Comparison of ENCODE assay signal across 7 mouse cellular contexts in the genomic region with DNA sequence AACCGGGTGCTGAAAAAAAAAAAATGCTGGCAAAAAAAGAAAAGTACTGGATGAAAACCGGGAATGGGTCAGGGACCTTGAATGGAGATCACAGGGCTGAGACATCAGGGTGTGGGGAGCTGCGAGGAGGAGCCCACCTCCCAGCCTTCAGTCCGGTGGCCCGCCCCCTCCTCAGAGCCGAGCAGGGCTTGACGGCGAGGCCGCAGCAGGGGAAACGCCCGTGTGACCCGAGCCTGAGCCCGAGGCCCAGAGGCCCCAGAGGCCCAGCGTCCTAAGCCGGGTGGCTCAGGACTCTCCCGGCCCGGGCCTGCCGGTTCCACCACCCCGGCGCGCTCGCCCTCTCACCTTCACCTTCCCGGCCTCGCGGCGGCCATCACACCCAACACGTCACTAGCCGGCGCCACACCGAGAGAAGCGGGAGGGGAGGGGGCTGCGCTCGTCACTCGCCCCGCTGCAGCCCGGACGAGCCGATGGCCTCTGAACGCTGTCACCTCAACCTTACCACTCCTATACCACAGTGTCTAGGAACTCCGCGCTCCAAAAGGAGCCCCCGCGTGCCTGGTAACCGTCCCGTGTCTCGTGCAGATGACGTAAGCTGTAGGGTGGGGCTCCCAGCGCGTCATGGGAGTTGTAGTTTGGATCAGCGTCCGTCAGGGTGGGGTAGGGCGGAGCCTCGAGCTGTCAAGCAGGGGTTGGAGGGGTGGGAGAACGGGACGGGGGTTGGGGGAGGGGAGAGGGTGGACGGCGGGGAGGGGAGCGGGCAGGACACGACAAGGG. TPM values are rescaled to one million over a fixed set of nuclear protein-coding genes. Genes with fewer than 3 reads are reported as not detected.
DNase-seq lines count a peak whose midpoint lies in the region; ATAC-seq lines count a peak whose summit lies in the region.

TSS of gene Mfn2 (minus strand) at position 392 of the 777 bp plus-strand sequence.

- H3K4me1 ChIP-seq in intestine, embryonic 15.5 days (replicated peaks), result peaks cover 15% of the 10 kb centered on the region
- H3K4me1 ChIP-seq in midbrain, embryonic 10.5 days, result peaks cover 14% of the 10 kb centered on the region

- H3K9ac ChIP-seq in intestine, embryonic 15.5 days, result peak within 1 kb of the TSS; percentile 73

- no peaks in the 10 kb centered on the region for H3K9me3 ChIP-seq in intestine, embryonic 15.5 days
- no peaks in the 10 kb centered on the region for H3K9me3 ChIP-seq in midbrain, embryonic 10.5 days (replicated peaks)

- H3K4me2 ChIP-seq in intestine, embryonic 15.5 days (replicated peaks), result peak within 1 kb of the TSS; percentile 72

- ATAC-seq in intestine, embryonic 15.5 days, result peak; percentile 95

- no peaks in the 10 kb centered on the region for H3K27me3 ChIP-seq in intestine, embryonic 15.5 days (replicated peaks)
- H3K27me3 ChIP-seq in midbrain, embryonic 10.5 days (ENCODE audit: low read depth, poor library complexity, severe bottlenecking), result no peaks in the 10 kb centered on the region

- DNase-seq in adrenal gland, adult 2 months, result peak; percentile 93
- DNase-seq in embryo, embryonic 11.5 days (ENCODE audit: low read depth, low spot score), result peak; percentile 83
- peak; percentile 86 to 91 for DNase-seq in gastrocnemius, postnatal 36 days
- DNase-seq in left cerebral cortex, postnatal 25 days (ENCODE audit: low spot score in 2 of 2), result peak; percentile 93 to 94
- peak; percentile 92 for DNase-seq in midbrain, embryonic 10.5 days (ENCODE audit: low spot score)
- peak; percentile 82 for DNase-seq in right cerebral cortex, postnatal 4 days

- H3K36me3 ChIP-seq in intestine, embryonic 15.5 days, result peaks cover 6% of the 10 kb centered on the region; the same call in 1 of the 2 replicates
- H3K36me3 ChIP-seq in midbrain, embryonic 10.5 days, result peaks cover 35% of the 10 kb centered on the region

- H3K4me3 ChIP-seq in intestine, embryonic 15.5 days (replicated peaks), result peak within 1 kb of the TSS; percentile 81
- peak within 1 kb of the TSS; percentile 93 for H3K4me3 ChIP-seq in midbrain, embryonic 10.5 days

- intact Hi-C loops in gastrocnemius, postnatal 36 days (cut with DNase I), result loop anchor here (5.0 kb wide), 1 partner anchor 33 kb away; the partner anchor contains the start of gene Plod1
- intact Hi-C loops in left cerebral cortex, postnatal 25 days (cut with DNase I), result no loop called here

- under 1% methylated on average over 58 of the region's 59 CpGs for WGBS in intestine, embryonic 15.5 days
- WGBS in midbrain, embryonic 10.5 days, result under 1% methylated on average over 59 of the region's 59 CpGs

- peak within 1 kb of the TSS; percentile 84 for H3K27ac ChIP-seq in intestine, embryonic 15.5 days
- H3K27ac ChIP-seq in midbrain, embryonic 10.5 days (replicated peaks), result peak within 1 kb of the TSS; percentile 99

RNA-seq across cellular contexts. Expression of gene Mfn2, which starts in this region (rescaled TPM):
- 100 to 1,000 TPM; 164 to 221 TPM for total RNA-seq in adrenal gland, adult 2 months (2021)
- 77.6 and 98.7 TPM in 2 replicates for polyA plus RNA-seq in adrenal gland, adult 2 months (2012; rRNA removed)
- 100 to 1,000 TPM; 406 to 426 TPM for total RNA-seq in gastrocnemius, postnatal 36 days (2021)
- 42.4 and 42.5 TPM in 2 replicates for polyA plus RNA-seq in intestine, embryonic 15.5 days (2015; fragmentation: Nextera tagmentation; extraction: Ambion mirVana)
- 100 to 1,000 TPM; 187 to 193 TPM for total RNA-seq in left cerebral cortex, postnatal 25 days (2021)
- polyA plus RNA-seq in midbrain, embryonic 10.5 days (2016; fragmentation: Nextera tagmentation; extraction: Ambion mirVana), result 45.1 and 53.2 TPM in 2 replicates

Comparison
In these comparisons a context has a peak if more than half of its experiments do, and no peak if none do; other contexts are left out.
1. Peak in every context shown above with its lines: DNase-seq, ATAC-seq, H3K4me3 ChIP-seq and H3K27ac ChIP-seq.